Mouse (Mus musculus) gastrocnemius, postnatal 4 days (tissue): ENCODE results near the gene P3h3. TPM values are rescaled to one million over a fixed set of nuclear protein-coding genes. Genes with fewer than 3 reads are reported as not detected.
"Not testable (repeated sequence)": the region's sequence is repeated elsewhere in the genome, so short reads cannot be mapped to it uniquely, and the experiment has no call there.

Source experiments
- DNase-seq, 2 experiments: peaks; one replicate each; pipeline ENCODE4 v3.0.0; 2021 to 2022; ENCODE audit warnings: low spot score in 2 of 2, mixed read lengths in 2 of 2
- total RNA-seq, 2 experiments: library from RNA; stranded (reverse); gene quantifications; 2 replicates each; pipeline ENCODE4 v1.2.3; 2021

P3h3 gene
- total RNA-seq, 2 experiments from 2014 or later, result 57.3 to 62.8 TPM

DNA sequence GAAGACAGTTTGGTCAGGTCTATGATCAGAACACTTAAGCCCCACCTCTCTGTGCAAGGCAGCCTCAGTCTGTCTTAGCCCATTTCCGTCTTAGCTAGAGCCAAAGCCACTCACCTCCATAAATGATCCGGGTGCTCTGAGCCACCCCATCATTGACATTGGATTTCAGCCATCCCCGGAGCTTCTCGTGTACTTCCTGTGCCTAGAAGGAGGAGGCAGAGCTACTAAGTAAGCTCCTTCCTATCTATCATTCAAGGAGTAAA, 46.2 kb downstream of the P3h3 start:
- DNase-seq, result no peak

DNA sequence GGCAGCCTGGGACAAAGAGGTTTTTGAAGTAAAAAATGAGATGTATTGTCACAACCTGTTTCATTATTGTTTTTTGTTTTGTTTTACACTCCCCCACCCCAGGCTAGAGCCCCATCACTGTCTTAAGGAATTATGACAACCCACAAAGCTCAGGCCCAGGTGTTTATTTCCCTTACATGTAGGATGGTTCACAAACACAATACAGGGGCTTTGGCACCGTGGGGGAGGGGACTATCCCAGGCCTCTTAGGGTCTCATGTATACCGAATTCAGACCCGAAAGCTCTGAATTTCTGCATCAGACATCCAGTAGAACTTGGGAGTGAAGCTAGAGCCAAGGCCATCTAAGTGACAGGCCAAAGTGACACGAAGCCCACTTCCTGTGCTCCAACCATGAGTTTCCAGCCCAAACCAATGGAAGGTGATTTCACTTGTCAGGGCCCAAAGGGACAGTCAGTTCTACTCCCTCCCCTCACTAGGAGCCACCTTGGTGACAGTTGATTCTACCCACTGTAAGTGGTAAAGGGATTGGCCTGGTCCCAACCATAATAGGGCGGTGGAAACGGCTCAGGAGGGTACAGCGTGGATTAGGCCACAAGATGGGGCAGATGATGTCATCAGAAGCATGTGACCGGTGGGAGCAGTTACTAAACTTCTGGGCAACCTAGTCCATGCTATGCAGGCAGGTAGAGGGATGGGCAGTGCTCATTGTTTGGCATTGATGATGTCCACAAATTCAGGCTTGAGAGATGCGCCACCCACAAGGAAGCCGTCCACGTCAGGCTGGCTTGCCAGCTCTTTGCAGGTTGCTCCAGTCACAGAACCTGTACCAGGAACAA, 46.8 kb downstream of the P3h3 start:
- DNase-seq, result not testable (repeated sequence)

- no peak for DNase-seq
These were observed 47.6 kb downstream of the P3h3 start for GRCm38 (mm10) chr6:124809775-124810538.

DNA sequence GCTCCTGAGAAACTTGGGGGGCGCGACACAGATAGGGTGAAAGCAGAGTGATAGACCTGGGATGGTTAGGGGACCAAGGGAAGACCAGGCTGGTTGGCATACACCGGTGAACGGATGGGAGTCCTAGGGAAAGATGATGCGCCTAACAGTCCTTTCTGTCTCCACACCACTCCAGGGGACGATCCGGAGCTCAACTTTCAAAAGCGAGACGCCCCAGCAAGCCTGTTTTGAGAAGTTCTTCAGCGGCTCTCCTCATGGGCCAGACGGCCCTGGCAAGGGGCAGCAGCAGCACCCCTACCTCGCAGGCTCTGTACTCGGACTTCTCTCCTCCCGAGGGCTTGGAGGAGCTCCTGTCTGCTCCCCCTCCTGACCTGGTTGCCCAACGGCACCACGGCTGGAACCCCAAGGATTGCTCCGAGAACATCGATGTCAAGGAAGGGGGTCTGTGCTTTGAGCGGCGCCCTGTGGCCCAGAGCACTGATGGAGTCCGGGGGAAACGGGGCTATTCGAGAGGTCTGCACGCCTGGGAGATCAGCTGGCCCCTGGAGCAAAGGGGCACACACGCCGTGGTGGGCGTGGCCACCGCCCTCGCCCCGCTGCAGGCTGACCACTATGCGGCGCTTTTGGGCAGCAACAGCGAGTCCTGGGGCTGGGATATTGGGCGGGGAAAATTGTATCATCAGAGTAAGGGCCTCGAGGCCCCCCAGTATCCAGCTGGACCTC, 48.3 kb downstream of the P3h3 start:
- peak; percentile 75 to 86 for DNase-seq

GRCm38 (mm10) chr6:124808358-124809012, 49.1 kb downstream of the P3h3 start, which contains the start of gene Spsb2:
TSS of gene Spsb2 (plus strand) at chr6:124808661.
- DNase-seq, result peak; percentile 79 to 85

GRCm38 (mm10) chr6:124807986-124808357, 49.6 kb downstream of the P3h3 start:
- DNase-seq, result no peak

DNA sequence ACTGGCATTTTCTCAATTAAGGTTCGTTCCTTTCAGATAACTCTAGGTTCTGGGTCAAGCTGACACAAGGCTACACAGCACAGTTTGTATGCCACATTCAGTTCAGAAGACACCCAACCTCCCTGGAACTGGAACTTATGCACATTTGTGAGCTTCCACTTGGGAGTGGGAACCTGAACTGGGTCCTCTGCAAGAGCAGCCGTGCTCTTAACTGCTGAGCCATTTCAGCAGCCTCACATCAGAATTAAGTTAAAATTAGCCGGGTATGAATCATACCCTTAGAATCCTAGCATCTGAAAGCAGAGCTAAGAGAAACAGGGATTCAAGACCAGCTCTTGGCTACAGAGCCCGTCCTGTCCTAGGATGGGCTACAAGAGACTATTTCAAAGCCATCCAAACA, 50.2 kb downstream of the P3h3 start:
- DNase-seq, result no peak

GRCm38 (mm10) chr6:124806446-124807140, 51.0 kb downstream of the P3h3 start:
- DNase-seq, result no peak

DNA sequence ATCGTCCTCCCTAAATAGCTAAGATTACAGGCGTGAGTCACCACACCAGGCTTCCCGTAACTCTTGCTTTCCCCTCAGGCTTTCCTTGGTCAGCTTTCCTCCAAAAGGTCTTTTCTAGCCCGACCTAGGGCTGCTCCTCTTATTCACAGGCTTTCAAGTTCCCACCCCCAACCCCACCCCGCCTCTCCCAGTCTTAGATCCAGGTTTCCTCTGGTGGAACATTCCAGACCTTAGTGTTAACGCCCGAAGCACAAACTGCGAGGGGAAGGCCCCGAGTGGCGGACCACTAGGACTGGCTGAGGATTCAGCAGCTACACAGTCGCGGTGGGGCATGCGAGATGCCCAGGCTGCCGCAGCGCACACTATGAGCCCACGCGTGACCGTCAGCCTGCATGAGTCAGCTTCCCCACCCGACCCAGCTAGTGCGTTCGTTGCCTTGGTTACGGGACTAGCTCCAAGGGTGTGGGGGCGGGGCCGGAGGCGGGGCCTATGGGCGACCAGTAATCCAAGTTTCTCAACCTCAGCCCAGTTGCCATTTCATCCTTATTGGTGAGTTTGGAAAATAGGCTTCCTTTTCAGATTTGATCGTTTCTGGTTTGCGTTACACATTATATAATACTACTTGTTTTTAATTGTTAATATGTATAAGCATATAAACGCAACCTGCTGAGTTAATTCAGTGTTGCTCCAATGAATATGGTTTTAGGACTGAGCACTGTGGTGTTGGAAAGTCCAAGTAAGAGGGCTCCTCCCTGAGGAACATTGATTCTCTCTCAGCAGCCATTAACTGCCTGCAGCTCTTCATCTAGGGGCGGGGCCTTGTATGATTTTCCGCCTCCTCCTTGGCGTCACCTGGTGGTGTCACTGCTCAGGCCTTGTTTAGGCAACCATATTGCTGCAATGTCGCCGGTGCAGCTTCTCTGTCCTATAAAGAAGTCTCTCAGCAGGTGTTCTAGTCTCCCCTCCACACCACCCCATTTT, 51.9 kb downstream of the P3h3 start:
- DNase-seq, result peak; percentile 90 to 95

- no peak for DNase-seq
These were observed 53.2 kb downstream of the P3h3 start for GRCm38 (mm10) chr6:124804341-124804740.

DNA sequence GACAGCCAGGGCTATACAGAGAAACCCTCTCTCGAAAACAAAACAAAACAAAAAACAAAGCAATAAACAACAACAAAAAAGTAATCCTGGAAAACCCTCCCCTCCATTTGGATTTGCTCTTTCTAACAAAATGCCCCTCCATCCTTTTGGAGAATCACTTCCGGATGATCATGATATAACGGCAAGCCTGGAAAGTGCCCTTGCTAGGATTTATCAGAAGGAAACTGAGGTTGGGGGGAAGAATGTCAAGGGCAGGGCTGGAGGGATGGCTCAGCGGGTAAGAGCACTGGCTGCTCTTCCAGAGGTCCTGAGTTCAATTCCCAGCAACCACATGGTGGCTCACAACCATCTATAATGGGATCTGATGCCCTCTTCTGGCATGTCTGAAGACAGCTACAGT, 53.9 kb downstream of the P3h3 start:
- not testable (repeated sequence) for DNase-seq

DNA sequence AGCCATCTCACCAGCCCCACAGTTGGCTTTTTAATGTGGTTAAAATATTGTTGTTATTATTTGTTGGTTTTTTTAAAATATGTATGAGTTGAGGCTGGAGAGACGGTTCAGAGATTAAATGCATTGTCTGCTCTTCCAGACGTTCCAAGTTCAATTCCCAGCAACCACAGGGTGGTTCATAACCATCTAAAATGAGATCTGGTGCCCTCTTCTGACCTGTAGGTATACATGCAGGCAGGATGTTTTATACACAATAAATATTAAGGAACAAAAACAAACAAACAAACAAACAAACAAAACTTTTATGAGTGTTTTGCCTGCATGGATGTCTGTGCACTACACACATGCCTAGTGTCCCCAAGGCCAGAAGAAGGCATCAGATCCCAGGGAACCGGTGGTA, 54.5 kb downstream of the P3h3 start:
- DNase-seq, result no peak

DNA sequence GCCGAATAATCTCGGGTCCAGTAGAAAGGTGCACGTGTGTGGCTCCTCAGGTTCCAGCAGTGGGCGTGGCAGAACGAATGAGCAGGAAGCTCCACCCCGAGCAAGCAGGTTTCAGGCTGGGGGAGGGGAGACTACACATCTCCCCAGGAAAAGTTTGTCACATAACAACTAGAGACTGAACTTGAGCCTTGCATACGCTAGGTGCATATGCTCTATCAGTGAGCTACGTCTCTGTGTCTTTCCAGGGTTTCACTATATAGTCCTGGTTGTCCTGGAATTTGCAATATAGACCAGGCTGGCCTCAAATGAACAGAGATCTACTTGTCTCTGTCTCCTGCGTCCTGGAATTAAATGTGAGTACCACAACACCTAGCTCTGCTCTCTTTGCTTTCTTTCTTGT, 55.2 kb downstream of the P3h3 start:
- not testable (repeated sequence) for DNase-seq

DNA sequence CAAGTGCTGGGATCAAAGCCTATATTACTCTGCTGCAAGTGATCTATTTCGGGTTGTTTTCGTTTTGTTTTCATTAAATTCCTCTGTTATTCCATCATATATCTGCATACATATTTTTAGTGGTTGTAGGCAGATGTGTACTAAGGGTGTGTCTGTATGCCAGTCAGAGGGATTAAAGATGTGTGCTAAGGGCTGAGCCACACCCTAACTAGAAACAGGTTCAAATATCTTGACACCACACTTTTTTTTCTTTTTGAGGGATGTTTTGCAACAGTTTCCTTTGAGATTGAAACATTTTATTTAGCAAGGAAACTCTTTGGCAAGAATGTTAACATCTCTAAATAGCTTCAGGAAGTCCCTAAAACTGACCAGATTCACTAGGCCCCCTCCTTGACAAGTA, 61.4 kb downstream of the P3h3 start:
- DNase-seq, result no peak

GRCm38 (mm10) chr6:124795781-124796180, 61.8 kb downstream of the P3h3 start:
- DNase-seq, result no peak

GRCm38 (mm10) chr6:124791911-124792310, 65.6 kb downstream of the P3h3 start:
- no peak for DNase-seq
